Mouse (Mus musculus) midbrain, embryonic 13.5 days (tissue): ENCODE measurements around the gene AC140267.1. TPM values are rescaled to one million over a fixed set of nuclear protein-coding genes. Genes with fewer than 3 reads are reported as not detected.

Experiments used
- ATAC-seq: fragments of 200-750 bp; cut with Nextera tagmentation; 2 replicates; pipeline ENCODE4 v1.8.0; 2017; ENCODE audit warnings: mild to moderate bottlenecking, moderate TSS enrichment, moderate library complexity
- H3K27ac ChIP-seq: fragments of 300-500 bp; sonication (generic); 2 replicates; pipeline ENCODE4 v1.5.1; 2015; ENCODE audit warnings: inconsistent platforms, mild to moderate bottlenecking, moderate library complexity
- H3K27me3 ChIP-seq: fragments of 300-500 bp; sonication (generic); 2 replicates; pipeline ENCODE4 v1.6.1; 2015; ENCODE audit warnings: mild to moderate bottlenecking, inconsistent platforms
- H3K36me3 ChIP-seq: fragments of 300-500 bp; sonication (generic); 2 replicates; pipeline ENCODE4 v1.6.1; 2015; ENCODE audit warnings: mild to moderate bottlenecking, inconsistent platforms
- H3K4me1 ChIP-seq: fragments of 300-500 bp; sonication (generic); replicated peaks from 2 replicates; pipeline ENCODE4 v1.6.1; 2015; ENCODE audit warnings: inconsistent platforms
- H3K4me2 ChIP-seq: fragments of 300-500 bp; sonication (generic); replicated peaks from 2 replicates; pipeline ENCODE4 v1.6.1; 2015; ENCODE audit warnings: moderate library complexity, mild to moderate bottlenecking, inconsistent platforms
- H3K4me3 ChIP-seq: fragments of 300-500 bp; sonication (generic); replicated peaks from 2 replicates; pipeline ENCODE4 v1.5.1; 2015; ENCODE audit warnings: mild to moderate bottlenecking, inconsistent platforms
- H3K9ac ChIP-seq: fragments of 300-500 bp; sonication (generic); replicated peaks from 2 replicates; pipeline ENCODE4 v1.6.1; 2015; ENCODE audit warnings: mild to moderate bottlenecking, inconsistent platforms
- H3K9me3 ChIP-seq: fragments of 300-500 bp; sonication (generic); 2 replicates; pipeline ENCODE4 v1.6.1; 2016; ENCODE audit warnings: mild to moderate bottlenecking, inconsistent platforms
- WGBS: fragments of 180-500 bp; shearing (Covaris S2); methylation state at CpG from one replicate; pipeline ENCODE4 v1.1.7; 2015; 5-methylcytosine and 5-hydroxymethylcytosine counted together
- polyA plus RNA-seq: library from polyadenylated mRNA; unstranded; fragments of >200 nt; fragmentation: Nextera tagmentation; extraction: Ambion mirVana; gene quantifications from 2 replicates; pipeline ENCODE4 v1.2.1, GENCODE M21; 2015

Gene AC140267.1
- polyA plus RNA-seq, 1 experiment from 2014 or later: not detected

DNA sequence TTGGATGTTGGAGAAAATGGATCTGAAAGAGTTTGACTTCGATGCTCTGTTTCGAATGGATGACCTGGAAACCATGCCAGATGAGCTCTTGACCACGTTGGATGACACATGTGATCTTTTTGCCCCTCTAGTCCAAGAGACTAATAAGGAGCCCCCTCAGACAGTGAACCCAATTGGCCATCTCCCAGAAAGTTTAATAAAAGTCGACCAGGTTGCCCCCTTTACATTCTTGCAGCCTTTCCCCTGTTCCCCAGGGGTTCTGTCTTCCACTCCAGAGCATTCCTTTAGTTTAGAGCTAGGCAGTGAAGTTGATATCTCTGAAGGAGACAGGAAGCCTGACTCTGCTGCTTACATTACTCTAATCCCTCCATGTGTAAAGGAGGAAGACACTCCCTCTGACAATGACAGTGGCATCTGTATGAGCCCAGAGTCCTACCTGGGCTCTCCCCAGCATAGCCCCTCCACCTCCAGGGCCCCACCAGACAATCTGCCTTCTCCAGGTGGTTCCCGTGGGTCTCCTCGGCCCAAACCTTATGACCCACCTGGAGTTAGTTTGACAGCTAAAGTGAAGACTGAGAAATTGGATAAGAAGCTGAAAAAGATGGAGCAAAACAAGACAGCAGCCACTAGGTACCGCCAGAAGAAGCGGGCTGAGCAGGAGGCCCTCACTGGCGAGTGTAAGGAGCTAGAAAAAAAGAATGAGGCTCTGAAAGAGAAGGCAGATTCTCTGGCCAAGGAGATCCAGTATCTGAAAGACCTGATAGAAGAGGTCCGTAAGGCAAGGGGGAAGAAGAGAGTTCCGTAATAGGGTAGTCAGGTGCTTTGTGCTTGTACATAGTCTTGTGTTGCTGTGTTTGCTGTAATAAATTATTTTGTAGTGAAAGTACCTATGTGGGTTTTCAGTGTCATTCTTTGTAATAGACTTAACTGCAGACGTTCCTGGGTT is 21.3 kb downstream of the AC140267.1 start:
- Histone ChIP-seq H3K9ac (peak overlapping the region; percentile 100), H3K36me3 (peaks cover 48% of the 10 kb centered on the region), H3K9me3 (no peaks in the 10 kb centered on the region), H3K27ac (peak overlapping the region; percentile 98), H3K4me3 (peak overlapping the region; percentile 100), H3K4me2 (peak overlapping the region; percentile 98), H3K4me1 (peaks cover 36% of the 10 kb centered on the region), H3K27me3 (no peaks in the 10 kb centered on the region)
- WGBS: 65% methylated on average over 12 of the region's 12 CpGs
- ATAC-seq: no peak

DNA sequence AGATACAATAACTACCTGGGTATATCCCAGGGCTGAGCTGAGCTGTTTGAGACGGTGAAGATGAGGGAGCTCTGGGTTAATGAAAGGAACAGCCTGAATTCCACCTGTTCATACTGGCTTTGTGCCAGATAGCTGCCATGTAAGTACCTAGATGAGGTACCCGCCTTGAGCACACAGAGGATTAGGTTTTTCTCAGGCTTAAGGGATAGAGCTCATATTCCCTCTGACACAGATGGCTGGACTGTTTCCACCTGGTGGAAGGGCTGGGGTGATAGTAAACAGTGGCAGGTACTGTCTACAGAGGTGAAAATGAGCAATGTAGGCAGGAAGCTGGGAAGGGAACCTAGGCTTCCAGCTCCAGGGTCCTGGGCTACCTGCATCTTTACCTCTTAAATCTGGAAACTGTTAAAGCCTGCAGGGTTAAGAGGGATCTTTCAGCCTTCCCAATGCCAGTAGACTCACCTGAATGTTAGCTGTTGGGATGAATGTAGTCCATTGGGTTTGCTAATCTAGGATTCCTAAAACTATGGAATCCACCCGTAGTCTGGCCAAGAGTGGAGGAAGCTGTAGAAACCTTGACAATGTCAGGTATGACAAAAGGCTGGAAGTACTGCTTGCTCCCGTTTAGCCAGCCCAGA is 22.1 kb downstream of the AC140267.1 start:
- Histone ChIP-seq H3K4me1 (peaks cover 42% of the 10 kb centered on the region), H3K9me3 (no peaks in the 10 kb centered on the region), H3K27me3 (no peaks in the 10 kb centered on the region), H3K27ac (peak overlapping the region; percentile 98), H3K36me3 (peaks cover 45% of the 10 kb centered on the region), H3K9ac (peak overlapping the region; percentile 100; the same call in 1 of the 2 replicates), H3K4me2 (peak overlapping the region; percentile 98), H3K4me3 (peak overlapping the region; percentile 100)
- ATAC-seq: no peak
- 30% methylated on average over 4 of the region's 4 CpGs for WGBS

DNA sequence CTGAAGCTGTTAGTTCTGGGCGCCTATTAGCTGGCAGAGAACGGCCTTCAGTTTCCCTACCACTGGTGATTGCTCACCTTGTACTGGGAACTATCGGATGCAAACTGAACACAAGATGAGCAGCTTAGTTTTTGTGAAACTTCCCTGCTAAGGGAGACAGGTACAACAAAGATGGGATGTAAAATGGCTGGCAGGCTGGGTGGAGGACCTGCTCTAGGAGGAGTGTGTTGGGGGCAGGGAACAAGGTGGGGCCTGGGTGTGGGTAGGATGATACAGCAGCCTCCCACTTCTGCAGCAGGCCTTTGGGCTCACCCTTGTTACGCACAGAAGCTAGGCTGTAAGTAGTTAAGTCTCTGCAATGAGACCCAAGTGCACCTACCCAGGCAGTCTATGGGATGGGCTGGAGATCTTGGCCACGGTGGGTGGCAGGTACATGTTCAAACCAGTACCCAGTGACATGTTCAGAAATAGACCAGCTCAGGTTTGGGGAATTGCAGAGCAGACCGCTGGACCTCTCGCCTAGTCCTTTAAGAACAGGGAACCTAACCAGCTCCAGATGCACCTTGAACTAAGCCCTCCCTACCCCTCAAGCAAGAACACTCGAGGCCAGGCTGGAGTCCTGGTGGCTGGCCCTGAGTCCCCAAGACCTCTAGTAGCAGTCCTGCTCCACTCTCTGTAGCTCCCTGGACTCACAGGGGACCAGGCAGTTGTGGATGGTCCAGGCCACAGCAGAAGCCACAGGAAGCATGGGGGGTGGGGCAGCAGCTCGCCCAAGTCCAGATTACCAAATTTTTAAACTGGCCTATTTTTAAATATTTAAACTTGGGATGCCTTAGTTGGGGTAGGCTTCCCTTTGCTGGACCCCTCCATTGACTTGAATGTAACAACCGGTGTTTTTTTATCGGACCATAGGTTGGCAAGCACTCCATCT is 22.9 kb downstream of the AC140267.1 start:
- Histone ChIP-seq H3K4me3 (0 out of 2 replicates have a peak overlapping the region, but pooled peaks have one; percentile 7), H3K4me2 (peak overlapping the region; percentile 4; the same call in 1 of the 2 replicates)

DNA sequence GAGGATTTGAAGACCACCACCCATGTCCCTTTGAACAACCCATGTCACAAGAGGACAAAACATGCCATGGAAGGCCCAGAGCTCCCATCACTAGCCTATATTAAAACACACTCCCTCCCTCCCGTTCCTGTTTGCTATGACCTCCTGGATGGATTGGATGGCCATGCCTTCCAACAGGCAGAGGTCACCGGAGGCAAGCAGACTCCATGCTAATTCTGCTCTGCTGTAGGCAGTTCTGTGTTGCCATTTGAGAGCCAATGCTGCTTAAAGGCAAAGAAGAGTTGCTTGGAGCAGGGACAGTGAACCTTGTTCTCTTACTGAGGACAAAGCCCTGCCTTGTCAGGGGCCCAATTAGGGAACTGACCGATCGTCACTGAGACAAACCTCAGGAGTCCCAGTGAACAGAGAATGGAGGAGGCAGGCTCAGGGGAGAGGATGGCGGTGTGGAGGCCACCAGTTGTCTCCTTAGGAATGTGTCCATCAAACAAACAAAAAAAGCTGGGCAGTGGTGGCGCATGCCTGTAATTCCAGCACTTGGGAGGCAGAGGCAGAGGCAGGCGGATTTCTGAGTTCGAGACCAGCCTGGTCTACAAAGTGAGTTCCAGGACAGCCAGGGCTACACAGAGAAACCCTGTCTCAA is 23.9 kb downstream of the AC140267.1 start:
- Histone ChIP-seq H3K4me1 (peaks cover 43% of the 10 kb centered on the region), H3K9ac (no peak overlapping the region), H3K9me3 (no peaks in the 10 kb centered on the region), H3K36me3 (peaks cover 45% of the 10 kb centered on the region), H3K4me2 (no peak overlapping the region), H3K27me3 (no peaks in the 10 kb centered on the region), H3K4me3 (no peak overlapping the region), H3K27ac (peak overlapping the region; percentile 60)
- no peak for ATAC-seq
- WGBS: 73% methylated on average over 8 of the region's 8 CpGs

More for the DNA sequence above, 22.9 kb downstream of the AC140267.1 start:
- H3K36me3 ChIP-seq: peaks cover 45% of the 10 kb centered on the region
- no peaks in the 10 kb centered on the region for H3K27me3 ChIP-seq
- no peak for ATAC-seq
- no peaks in the 10 kb centered on the region for H3K9me3 ChIP-seq
- peak overlapping the region; percentile 100; the same call in 1 of the 2 replicates for H3K9ac ChIP-seq
- WGBS: 66% methylated on average over 11 of the region's 11 CpGs
- peak overlapping the region; percentile 98 for H3K27ac ChIP-seq
- peaks cover 50% of the 10 kb centered on the region for H3K4me1 ChIP-seq

DNA sequence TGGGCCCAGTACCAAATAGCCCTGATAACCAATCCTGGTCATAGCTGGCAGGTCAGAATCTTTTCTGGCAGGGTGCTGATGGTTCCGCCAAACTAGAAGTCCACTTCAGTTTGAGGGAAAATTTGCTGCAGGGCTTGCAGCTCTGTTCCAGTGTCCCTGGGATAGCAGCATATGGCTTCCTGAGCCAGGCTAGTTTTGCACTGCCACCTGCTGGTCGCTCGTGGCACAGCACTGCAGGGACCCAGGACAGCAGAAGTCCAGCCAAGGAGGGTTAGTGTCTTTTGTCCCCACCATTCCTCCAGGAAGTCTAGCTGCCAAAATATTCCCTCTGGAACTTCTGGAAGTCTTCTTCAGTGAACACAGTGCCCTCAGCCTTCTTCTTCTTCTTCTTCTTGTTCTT is 25.0 kb downstream of the AC140267.1 start:
- Histone ChIP-seq H3K4me3 (no peak overlapping the region), H3K27ac (no peak overlapping the region; the same call in 1 of the 2 replicates), H3K4me1 (peaks cover 45% of the 10 kb centered on the region), H3K4me2 (no peak overlapping the region), H3K9me3 (no peaks in the 10 kb centered on the region), H3K9ac (no peak overlapping the region), H3K36me3 (peaks cover 45% of the 10 kb centered on the region), H3K27me3 (no peaks in the 10 kb centered on the region)
- no peak for ATAC-seq
- WGBS: 13% methylated on average over 3 of the region's 3 CpGs

DNA sequence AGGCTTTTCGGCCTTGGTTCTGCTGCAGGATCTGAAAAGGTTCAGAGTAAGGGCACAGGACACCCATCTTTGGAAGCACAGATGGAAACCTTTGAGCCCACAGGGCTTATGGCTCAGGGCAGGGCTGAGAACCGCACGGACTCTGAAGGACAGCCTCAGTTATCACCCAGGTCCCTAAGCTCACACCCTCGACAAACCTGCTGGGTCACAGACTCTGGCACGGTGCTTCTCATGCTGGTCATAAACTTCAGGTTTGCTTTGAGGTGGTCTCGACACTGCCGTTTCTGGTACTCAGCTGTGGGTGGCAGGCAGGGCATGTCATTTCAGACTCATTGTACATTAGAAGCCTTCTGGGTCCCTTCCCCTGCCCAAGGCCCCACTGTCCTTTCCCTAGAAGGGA is 25.5 kb downstream of the AC140267.1 start:
- Histone ChIP-seq H3K4me2 (no peak overlapping the region), H3K36me3 (peaks cover 45% of the 10 kb centered on the region), H3K27ac (no peak overlapping the region), H3K4me3 (no peak overlapping the region), H3K9me3 (no peaks in the 10 kb centered on the region), H3K9ac (no peak overlapping the region), H3K27me3 (no peaks in the 10 kb centered on the region), H3K4me1 (peaks cover 45% of the 10 kb centered on the region)
- WGBS: 85% methylated on average over 7 of the region's 7 CpGs
- ATAC-seq: no peak

DNA sequence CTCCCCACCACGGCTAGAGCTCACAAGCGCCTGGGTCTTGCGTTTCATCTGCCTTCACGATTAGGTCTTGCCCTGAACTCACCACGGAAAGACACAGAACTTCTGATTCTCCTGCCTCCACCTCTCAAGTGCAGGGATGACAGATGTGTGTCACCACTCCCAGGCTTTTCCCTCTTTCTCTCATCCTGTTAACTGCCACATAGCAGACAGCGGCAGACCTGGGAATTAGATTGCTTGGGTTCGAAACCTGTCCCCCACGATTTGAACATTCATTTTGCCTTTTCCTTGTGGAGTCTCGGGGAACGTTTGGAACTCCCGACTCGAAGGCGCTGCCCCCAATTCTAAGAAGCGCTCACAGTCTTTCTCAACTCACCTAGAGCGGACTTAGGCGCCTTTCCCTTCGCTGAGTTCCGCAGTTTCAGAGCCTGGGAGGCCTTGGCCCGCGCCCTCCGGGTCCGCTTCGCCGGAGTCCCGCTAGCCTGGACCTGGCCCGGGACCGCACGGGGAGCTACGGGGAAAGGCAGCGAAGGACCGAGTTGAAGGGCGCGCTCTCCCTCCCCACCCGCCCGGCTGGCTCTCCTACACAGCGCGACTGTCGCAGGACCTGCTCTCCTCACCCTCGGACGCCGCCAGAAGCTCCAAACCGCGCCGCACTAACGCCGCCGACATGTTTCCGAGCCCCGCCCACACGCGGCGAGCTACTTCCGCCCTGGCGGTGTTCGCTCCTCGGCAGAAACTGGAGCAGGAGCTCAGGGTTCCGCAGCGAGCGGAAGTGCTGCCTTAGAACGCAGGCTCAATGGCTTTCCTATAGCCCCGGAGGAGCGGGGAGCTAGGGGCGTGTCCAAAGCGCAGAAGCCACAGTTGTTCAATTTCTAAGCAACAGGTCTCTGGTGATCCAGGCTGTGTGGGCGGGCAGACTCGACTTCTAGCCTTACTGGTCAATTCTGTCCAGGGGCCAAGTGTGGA is 28.3 kb downstream of the AC140267.1 start, which contains the start of gene Rps19bp1:
Rps19bp1 (minus strand) TSS at position 706 of the 966 bp plus-strand sequence.
- peak within 1 kb of the TSS; percentile 64 for H3K27ac ChIP-seq
- peak within 1 kb of the TSS; percentile 72 for H3K4me2 ChIP-seq
- H3K27me3 ChIP-seq: no peaks in the 10 kb centered on the region
- H3K4me1 ChIP-seq: peaks cover 19% of the 10 kb centered on the region
- H3K9me3 ChIP-seq: no peaks in the 10 kb centered on the region
- peaks cover 18% of the 10 kb centered on the region for H3K36me3 ChIP-seq
- WGBS: 2% methylated on average over 66 of the region's 66 CpGs
- peak within 1 kb of the TSS; percentile 89 for H3K4me3 ChIP-seq
- peak; percentile 92 for ATAC-seq
- H3K9ac ChIP-seq: peak within 1 kb of the TSS; percentile 89

DNA sequence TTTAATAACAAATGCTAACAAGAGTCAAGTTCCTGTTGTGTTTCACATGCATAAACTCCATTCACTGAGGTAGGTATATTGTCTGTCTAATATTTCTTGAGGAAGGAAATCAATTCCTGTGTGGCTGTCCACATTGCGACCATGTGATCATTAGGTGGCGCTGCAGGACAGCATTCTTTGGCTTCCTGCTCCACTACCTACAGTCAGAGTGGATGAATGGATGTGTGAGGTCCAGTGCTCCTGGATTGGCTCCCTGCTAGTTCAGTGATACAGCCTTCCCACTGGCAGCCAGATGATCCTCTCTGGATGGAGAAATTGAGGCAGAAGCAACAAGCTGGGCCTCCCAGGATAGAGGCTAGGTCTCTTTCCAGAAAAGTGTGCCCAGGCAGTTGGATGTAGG is 30.6 kb downstream of the AC140267.1 start:
- WGBS: 0% methylated on average over 2 of the region's 2 CpGs
- Histone ChIP-seq H3K9ac (no peak overlapping the region), H3K4me2 (no peak overlapping the region), H3K36me3 (no peaks in the 10 kb centered on the region), H3K27me3 (no peaks in the 10 kb centered on the region), H3K4me3 (no peak overlapping the region), H3K27ac (no peak overlapping the region), H3K4me1 (peaks cover 19% of the 10 kb centered on the region), H3K9me3 (no peaks in the 10 kb centered on the region)
- peak; percentile 61 for ATAC-seq

DNA sequence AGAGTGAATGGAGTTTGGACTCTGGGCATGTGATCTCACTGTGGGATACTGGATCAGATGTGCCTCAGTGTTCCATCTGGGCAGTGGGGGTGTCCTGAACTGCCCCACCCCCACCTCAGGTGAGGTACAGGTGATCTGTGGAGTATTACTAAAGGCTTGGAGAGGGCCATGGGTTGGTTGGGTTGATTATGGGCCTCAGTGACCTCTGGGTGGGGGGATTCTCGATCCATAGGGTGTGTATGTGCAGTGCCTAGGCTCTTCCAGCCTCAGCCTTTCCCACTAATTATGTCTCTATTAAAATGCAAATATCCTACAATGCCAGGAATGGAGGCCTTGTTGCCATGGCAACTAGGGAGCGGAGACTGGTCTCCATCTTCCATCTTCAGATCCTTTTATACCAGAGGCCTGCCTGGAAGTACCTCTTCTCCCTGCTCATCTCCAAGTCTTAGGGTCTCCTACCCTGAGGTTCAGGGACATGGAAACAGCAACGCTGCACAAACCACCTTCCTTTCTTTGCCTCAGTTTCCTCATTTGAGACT is 36.3 kb downstream of the AC140267.1 start:
- H3K4me3 ChIP-seq: no peak overlapping the region

DNA sequence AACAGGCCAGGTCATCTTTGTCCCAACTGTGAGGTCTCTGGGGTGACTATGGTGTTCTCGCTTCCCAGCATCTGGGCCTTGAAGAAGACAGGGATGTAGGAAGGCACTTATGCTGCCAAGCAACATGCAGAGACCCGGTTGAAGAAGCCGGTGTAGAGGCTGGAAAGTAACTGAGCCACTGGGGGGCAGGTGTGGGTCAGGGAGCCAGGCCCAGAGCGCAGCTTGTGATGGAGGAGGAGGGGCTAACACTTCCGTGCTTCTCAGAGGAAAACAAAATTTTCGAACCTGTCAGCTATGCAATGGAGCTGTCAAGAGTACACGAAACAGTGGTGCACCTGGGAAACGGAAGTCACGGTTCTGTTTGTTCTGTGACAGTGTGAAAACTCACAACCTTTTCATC is 41.5 kb downstream of the AC140267.1 start:
- Histone ChIP-seq H3K36me3 (no peaks in the 10 kb centered on the region), H3K4me2 (no peak overlapping the region), H3K4me1 (peaks cover 9% of the 10 kb centered on the region), H3K27ac (no peak overlapping the region), H3K9ac (no peak overlapping the region), H3K9me3 (no peaks in the 10 kb centered on the region), H3K27me3 (peaks cover 44% of the 10 kb centered on the region), H3K4me3 (no peak overlapping the region)
- 44% methylated on average over 9 of the region's 9 CpGs for WGBS
- ATAC-seq: 0 out of 2 replicates have a peak, but pooled peaks have one; percentile 32

More for the DNA sequence above, 36.3 kb downstream of the AC140267.1 start:
- WGBS: 42% methylated on average over 3 of the region's 3 CpGs
- Histone ChIP-seq H3K9me3 (no peaks in the 10 kb centered on the region), H3K36me3 (no peaks in the 10 kb centered on the region), H3K9ac (no peak overlapping the region), H3K4me1 (peaks cover 8% of the 10 kb centered on the region), H3K4me2 (no peak overlapping the region), H3K27ac (no peak overlapping the region), H3K27me3 (peaks cover 25% of the 10 kb centered on the region)
- no peak for ATAC-seq
